Mouse (Mus musculus) layer of hippocampus, adult 8-10 months (tissue): ENCODE data around the gene Sit1. TPM values are rescaled to one million over a fixed set of nuclear protein-coding genes. Genes with fewer than 3 reads are reported as not detected.

Source experiments
- DNase-seq, 2 experiments: peaks; one replicate each; pipeline ENCODE4 v3.0.0; 2022; ENCODE audit warnings: low spot score in 2 of 2
- total RNA-seq, 4 experiments: library from RNA; stranded (reverse); gene quantifications; 2 replicates each; pipeline ENCODE4 v1.2.4; 2022

Sit1 gene
- not detected for total RNA-seq

DNA sequence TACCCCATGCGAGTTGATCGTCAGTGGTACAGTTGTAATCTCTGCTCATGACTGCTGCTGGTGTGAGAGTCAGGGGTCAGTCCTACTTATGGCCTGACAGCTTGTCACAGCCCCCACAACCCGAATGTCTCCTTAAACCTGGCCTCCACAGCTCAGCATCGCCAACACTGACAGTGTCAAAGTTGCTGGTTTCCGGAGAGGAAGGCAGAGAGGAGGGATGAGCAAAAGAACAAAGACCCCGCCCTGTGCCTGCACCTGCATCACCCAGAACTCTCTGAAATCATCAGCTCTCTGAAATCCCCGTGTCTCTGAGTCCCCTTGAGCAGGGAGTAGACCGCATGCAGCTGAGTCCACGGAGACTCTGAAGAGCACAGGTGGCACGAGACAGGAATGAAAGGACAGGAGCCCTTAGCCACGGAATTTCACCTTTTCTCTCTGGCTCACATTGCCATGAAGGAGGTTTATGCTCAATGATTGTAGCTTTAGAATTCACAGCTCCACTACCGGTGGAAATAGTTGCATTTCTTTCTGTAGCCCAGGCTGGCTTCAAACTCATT is at the start of gene Sit1:
Sit1 (minus strand) TSS at position 200 of the 557 bp plus-strand sequence.
- no peak for DNase-seq

- no peak for DNase-seq
Measured at GRCm38 (mm10) chr4:43533270-43533669, 49.7 kb upstream of the Sit1 start.

GRCm38 (mm10) chr4:43530581-43530980 is 47.0 kb upstream of the Sit1 start:
- DNase-seq, result peak; percentile 37 to 72

DNA sequence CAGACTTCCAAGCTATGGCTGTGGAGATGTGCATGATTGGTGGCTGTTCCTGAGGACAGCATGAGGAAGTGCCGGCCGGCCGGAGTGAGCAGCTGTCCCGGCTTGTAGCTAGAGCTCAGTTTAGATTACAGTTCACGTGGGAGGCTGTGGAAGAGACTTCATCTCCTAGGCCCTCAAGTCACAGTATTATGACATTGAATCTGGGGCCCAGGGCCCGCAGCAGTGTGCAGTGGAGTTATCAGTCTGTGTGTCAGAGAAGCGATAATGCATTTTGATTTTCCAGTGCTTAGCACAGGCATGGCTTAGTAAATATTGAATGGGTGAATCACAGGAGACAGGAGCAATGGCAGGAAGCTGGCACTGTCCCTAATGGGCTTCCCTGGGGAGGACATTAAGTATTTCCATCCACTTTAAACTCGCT is 46.6 kb upstream of the Sit1 start:
- DNase-seq, result no peak

DNA sequence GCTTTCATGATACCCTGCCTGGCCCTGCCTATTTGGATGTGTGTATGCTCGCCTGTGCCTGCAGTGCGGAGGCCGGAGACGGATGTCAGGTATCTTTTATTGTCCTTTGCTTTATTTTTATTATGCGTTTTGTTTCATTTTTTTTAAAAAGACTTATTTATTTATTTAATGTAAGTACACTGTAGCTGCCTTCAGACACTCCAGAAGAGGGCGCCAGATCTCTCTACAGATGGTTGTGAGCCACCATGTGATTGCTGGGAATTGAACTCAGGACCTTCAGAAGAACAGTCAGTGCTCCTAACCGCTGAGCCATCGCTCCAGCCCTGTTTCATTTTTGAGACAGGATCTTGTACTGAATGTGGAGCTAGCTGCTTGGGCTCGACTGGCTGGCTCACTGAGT is 45.0 kb upstream of the Sit1 start:
- DNase-seq, result no peak

DNA sequence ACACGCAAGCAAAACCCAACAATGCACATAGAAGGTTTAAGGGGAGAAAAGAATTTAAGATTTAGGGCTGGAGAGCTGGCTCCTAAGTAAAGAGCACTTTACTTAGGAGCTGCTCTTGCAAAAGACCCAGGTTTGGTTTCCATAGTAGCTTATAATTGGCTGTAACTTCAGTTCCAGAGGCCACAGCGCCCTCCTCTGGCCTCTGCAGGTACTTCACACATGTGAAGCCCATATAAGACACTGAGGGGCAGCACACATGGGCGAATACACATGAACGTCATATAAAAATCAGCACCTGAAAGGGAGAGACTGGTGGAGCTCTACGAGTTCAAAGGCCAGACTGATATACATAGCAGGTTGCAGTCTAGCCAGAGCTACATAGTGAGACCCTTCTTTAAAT is 44.3 kb upstream of the Sit1 start:
- DNase-seq, result no peak

- peak; percentile 67 to 87 for DNase-seq
Measured at GRCm38 (mm10) chr4:43519956-43520355, 36.4 kb upstream of the Sit1 start.

DNA sequence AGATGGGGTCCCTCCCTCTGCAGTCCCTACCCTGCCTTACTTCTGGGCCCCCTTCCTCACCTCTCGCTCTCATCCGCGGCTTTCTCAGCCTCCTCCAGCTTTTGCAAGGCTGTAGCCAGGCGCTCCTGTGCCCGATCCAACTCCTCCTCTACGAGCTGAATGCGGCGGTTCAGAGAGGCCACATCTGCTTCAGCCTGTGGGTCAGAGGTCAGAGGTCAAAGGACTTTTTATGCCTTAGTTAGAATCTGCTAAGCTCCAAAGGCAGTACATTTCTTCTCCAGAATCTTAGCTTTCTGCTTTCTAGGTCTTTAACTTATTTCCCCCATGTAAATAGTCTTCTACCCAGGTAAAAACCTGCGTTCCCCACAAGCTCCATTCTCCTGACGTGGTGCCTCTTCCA is 36.0 kb upstream of the Sit1 start:
- no peak for DNase-seq

DNA sequence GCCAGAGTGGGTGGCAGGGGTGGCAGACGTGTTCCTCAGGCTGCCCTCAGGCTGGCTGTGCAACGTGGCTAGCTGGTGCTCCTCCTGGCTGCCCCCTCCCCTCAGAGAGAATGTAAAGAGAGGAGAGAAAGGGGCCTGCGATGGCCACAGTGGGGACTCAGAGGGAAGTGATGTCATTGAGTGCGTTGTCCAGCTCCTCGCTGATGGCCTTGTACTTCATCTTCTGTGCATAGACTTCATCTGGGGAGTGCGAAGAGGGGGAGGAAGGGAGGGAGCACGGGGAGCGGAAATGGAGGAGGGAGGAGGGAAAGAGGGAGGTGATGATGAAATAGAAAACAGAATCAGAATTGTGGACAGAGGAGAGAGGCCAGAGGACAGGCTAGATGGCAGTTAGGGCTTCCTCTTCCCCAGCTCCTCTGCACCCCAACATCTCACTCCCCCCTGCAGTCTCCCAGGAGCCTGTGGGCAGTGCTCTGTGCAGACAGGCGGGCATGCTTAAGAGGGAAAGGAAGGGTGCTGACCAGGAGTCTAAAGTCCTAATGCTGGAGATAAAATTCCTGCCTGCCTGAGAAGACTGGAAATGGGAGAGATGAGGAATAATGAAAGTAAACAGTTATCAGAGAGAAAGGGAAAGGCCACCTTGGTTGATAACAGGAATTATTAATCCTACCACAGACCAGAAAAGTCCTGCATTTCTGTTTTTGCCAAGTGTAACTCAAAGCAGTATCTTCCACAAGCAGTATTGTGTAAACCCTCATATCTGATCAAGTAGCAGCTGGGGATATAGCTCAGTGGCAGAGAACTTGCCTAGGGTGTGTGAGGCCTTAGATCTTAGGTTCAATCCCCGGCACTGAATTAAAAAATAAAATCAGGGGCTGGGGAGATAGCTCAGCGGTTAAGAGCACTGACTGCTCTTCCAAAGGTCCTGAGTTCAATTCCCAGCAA is 32.5 kb upstream of the Sit1 start:
- DNase-seq, result no peak

- DNase-seq, result no peak
Measured at GRCm38 (mm10) chr4:43513791-43514190, 30.3 kb upstream of the Sit1 start.

GRCm38 (mm10) chr4:43513300-43513699 is 29.8 kb upstream of the Sit1 start:
- no peak for DNase-seq

- DNase-seq, result no peak
Measured at GRCm38 (mm10) chr4:43512653-43513052, 29.1 kb upstream of the Sit1 start.

DNA sequence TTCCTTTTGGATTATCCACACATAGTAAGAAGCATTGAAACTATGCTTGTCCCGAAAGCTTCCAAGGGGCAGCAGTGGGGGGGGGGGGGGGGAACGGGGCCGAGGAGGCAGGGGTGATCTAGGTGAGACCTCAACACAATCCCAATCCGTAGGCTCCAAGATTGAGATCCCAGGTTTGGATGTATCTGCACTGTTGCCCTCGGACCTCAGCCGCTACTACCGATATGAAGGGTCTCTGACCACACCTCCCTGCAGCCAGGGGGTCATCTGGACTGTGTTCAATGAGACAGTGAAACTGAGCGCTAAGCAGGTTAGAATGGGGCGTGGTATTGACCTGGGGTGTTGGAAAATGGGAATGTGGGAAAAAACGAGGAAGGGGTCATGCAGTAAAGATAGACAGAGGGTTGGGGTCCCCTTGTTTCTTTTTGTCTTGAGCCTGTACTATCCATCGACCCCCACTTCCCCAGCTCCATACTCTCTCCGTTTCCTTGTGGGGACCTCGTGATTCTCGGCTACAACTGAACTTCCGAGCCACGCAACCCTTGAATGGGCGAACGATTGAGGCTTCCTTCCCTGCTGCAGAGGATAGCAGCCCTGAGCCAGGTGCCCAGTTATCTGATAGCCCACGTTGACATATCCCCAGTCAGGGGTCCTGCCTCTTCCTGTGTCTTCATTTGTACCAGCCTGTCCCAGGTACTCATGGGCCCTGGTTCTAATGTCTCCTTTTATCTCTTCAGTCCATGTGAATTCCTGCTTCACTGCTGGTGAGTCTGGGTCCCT is 28.3 kb upstream of the Sit1 start:
- no peak for DNase-seq

DNA sequence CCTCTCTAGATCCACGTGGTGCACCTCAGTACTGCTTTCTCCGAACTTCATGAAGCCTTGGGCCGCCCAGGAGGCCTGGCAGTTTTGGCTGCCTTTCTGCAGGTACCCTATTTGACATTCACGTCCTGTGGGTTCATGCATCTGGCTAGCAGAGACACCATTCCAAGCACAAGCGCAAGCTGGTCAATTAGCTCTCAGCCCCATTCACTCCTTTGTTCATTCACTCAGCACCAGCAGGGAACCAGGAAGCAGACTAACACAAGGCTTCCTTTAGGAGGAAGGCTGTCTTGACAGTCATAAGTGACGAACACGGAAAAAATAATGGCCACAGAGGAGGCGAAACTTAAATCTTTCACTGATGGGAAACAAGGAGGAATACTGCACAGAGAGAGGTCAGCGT is 25.6 kb upstream of the Sit1 start:
- DNase-seq, result no peak

DNA sequence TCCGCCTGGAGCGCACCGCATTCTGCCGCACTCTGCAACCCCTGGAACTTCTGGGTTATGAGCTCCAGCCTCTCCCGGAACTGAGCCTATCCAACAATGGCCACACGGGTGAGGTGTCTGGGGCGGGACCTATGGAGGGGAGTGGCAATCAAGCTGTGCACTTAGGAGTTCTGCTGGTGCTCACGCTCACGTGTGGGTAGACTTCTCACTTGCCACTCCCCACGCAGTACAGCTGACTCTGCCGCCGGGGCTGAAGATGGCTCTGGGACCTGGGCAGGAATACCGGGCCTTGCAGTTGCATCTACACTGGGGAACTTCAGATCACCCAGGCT is 25.1 kb upstream of the Sit1 start:
- DNase-seq, result no peak

DNA sequence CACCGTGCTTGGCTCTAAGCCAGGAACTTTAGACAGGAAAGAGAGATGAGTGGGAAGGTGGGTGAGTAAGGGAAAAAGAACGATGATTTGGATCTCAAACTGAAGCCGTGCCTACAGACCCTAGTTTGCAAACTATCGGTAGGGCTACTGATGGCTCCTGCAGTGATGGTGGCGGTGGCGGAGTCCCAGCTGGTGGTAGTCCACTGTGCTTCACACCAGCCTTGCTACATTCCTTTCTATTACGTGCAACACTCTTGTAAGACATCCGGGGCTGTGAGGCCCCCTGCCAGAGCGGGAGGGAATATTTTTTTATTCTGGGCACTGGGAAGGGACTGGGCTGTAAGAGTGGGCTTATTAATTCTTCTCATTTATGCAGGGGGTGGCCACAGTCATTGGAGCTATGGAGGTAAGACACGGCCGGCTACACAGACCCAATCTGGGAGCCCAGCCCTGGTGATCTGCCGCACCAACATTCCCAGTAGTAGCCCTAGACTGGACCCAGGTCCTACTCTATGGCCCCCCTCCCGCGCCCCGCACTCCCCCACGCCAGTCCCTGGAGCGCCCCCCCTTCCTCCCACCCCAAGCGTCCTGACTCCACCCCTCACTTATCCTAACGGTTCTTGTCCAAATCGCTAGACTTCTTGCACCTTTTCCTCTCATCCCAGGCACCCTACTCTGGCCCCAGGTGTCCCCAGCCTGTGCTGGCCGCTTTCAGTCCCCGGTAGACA is 24.6 kb upstream of the Sit1 start:
- DNase-seq, result no peak

DNA sequence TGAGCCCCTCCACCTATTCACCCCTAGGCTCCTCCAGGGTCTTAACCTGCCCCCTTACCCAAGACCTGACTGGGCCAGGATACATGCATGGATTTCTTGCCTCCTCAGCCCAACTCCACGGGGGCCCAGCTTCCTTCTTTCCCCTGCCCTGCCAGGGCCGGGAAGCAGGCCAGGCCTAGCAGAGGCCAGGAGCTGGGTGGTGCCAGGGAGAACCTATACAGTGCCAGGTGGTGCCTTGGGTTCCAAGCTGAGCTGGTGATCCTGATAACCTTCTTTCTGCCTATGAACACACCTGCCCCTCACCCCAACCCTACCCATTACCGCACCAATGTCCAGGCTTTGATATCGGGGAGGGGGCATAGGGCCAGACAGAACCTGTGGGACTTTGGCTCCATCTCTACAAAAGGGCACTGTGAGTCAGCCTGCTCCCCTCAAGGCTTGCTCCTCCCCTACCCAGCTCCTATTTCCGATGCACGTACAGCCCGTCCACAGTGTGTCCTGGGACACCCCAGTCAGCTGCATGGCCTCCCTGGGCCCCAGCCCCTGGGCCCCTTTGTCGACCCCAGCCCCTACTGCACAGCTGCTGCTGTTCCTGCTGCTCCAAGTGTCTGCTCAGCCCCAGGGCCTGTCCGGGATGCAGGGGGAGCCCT is 23.1 kb upstream of the Sit1 start, which contains the start of gene Car9:
Car9 (plus strand) TSS at position 431 of the 650 bp plus-strand sequence.
- DNase-seq, result no peak

DNA sequence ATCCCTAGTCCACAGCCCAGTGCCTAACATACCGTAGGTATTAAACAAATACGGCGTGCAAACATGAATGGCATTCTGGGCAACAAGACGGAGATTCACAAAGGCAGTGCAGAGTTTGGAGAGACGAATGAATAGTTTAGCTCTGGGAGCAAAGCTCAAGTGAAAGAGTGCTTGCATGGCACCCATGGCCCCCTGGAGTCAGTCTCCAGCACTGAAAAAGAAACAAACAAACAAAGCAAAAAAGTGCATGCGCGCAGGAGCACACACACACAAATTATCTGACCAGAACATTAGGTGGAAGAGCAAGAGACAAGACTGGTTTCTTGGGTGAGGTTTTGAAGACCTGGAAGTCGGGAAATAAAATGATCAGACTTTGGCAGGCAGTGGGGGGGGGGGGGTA is 22.5 kb upstream of the Sit1 start:
- no peak for DNase-seq

DNA sequence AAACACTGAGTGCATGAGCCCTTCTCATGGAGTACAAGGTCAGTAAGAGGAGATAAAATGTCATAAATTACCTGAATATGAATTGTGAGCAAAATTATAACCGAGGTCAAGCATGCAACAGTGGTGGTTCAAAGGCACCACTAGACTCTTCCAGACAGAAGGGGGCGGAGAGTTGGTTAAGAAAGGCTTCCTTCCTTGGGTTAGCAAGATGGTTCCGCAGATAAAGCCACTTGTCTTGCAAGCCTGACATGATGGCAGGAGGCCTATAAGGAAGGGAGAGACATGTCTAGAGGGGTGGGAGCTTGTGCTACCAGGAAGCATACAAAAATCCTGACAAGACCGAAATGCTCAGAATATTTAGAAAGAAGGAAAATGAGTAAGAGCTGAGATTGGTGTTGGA is 20.7 kb upstream of the Sit1 start:
- DNase-seq, result no peak

DNA sequence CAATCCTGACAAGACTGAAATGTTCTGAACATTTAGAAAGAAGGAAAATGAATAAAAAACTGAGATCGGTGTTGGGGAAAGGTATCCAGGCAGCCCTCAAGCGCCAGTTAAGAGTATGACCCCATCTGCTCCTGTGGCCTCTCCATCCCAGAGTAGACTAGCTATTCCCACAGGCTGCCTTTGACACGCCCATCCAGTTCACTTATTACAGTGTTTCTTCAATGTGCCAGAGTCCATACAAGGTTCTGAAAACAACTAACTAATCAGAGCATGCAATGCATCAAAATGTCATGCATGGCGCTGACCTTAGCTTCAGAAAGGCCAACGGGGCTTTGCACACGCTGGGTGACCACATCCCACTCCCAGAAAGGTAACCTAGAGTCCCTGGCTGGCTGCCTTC is 20.0 kb upstream of the Sit1 start:
- no peak for DNase-seq

DNA sequence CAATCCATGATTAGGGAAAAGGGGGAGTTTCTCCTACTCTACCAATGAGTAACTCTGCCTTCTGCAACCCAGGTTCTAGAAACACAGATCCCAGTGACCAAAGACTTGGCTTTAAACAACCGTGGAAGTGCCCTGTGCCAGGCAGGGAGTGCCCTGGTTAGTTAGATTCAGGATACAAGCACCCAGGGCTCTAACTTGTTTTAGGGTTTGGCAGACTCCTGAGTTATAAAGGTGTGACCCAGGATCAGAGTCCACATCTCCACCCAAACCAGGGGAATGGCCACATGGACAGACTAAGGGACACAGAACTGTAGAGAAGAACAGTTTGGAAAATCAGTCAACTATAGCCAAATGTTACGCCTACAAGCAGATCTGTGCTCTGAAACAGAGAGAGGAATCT is 19.5 kb upstream of the Sit1 start:
- DNase-seq, result no peak
